Mouse (Mus musculus): Measurements from ENCODE around the gene Myh15.

DNA sequence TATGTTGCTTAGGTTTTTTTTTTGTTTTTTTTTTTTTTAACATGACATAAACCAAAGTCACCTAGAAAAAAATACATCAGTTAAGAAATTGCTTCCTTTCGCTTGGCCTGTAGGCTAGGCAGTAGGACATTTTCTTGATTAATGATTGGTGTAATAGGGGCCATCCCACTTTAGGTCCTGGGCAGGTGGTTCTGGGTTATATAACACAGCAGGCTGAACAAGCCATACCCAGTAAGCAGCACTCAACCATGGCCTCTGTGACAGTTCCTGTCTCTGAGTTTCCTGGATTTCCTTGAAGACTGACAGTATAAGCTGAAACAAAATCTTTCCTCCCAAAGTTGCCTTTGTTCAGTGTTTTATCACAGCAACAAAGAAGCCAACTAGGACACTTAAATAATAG, 117.8 kb downstream of the Myh15 start:
- TF ChIP-seq CTCF (IDR thresholded peaks at IDR 0.05; ENCODE audit: insufficient read depth, low read depth, low read length) (no peak), POLR2A (IDR thresholded peaks at IDR 0.05; ENCODE audit: insufficient read depth, low read depth, low read length) (no peak)
